Mouse (Mus musculus) embryo, embryonic 11.5 days (tissue): ENCODE data around the gene Cdk5r2.
"Not testable (repeated sequence)": the region's sequence is repeated elsewhere in the genome, so short reads cannot be mapped to it uniquely, and the experiment has no call there.

Experiments
- DNase-seq: peaks from one replicate; pipeline ENCODE4 v3.0.0-alpha.2; 2012; ENCODE audit warnings: low read depth, low spot score

The Cdk5r2 gene

GRCm38 (mm10) chr1:74854306-74855056 lies at the start of gene Cdk5r2:
Cdk5r2 (plus strand) TSS chr1:74854934.
- DNase-seq: peak; percentile 84

- DNase-seq: no peak
Observed at GRCm38 (mm10) chr1:74805340-74805835, 49.3 kb upstream of the Cdk5r2 start.

GRCm38 (mm10) chr1:74805843-74806242 lies 48.9 kb upstream of the Cdk5r2 start:
- no peak for DNase-seq

GRCm38 (mm10) chr1:74806360-74807311 lies 48.1 kb upstream of the Cdk5r2 start:
- no peak for DNase-seq

GRCm38 (mm10) chr1:74807551-74808071 lies 47.1 kb upstream of the Cdk5r2 start:
- DNase-seq: no peak

GRCm38 (mm10) chr1:74808078-74808477 lies 46.7 kb upstream of the Cdk5r2 start:
- DNase-seq: peak; percentile 91

- DNase-seq: no peak
Observed at GRCm38 (mm10) chr1:74809007-74809406, 45.7 kb upstream of the Cdk5r2 start.

GRCm38 (mm10) chr1:74814931-74815647 lies 39.6 kb upstream of the Cdk5r2 start:
- no peak for DNase-seq

GRCm38 (mm10) chr1:74815965-74816364 lies 38.8 kb upstream of the Cdk5r2 start:
- DNase-seq: not testable (repeated sequence)

- peak; percentile 85 for DNase-seq
Observed at GRCm38 (mm10) chr1:74816612-74817199, 38.0 kb upstream of the Cdk5r2 start.

GRCm38 (mm10) chr1:74817219-74817618 lies 37.5 kb upstream of the Cdk5r2 start:
- no peak for DNase-seq

GRCm38 (mm10) chr1:74818509-74818908 lies 36.2 kb upstream of the Cdk5r2 start:
- no peak for DNase-seq

GRCm38 (mm10) chr1:74823598-74823997 lies 31.1 kb upstream of the Cdk5r2 start:
- not testable (repeated sequence) for DNase-seq

- DNase-seq: peak; percentile 35
Observed at GRCm38 (mm10) chr1:74824518-74825302, 30.0 kb upstream of the Cdk5r2 start.

GRCm38 (mm10) chr1:74830061-74830460 lies 24.7 kb upstream of the Cdk5r2 start:
- DNase-seq: no peak

GRCm38 (mm10) chr1:74833255-74833654 lies 21.5 kb upstream of the Cdk5r2 start:
- no peak for DNase-seq

GRCm38 (mm10) chr1:74843090-74843489 lies 11.6 kb upstream of the Cdk5r2 start:
- no peak for DNase-seq

GRCm38 (mm10) chr1:74846341-74846740 lies 8.4 kb upstream of the Cdk5r2 start:
- DNase-seq: no peak

- DNase-seq: no peak
Observed at GRCm38 (mm10) chr1:74848946-74849345, 5.8 kb upstream of the Cdk5r2 start.

GRCm38 (mm10) chr1:74850251-74850650 lies 4.5 kb upstream of the Cdk5r2 start:
- no peak for DNase-seq
